ENCODE assay signal across 8 mouse cellular contexts in genomic region chr4:137681408-137682104, GRCm38 (mm10). TPM values are rescaled to one million over a fixed set of nuclear protein-coding genes. Genes with fewer than 3 reads are reported as not detected.
DNase-seq lines count a peak whose midpoint lies in the region; ATAC-seq lines count a peak whose summit lies in the region.

No protein-coding gene starts in this region.

- WGBS in embryonic facial prominence, embryonic 14.5 days, result 9% methylated on average over 22 of the region's 52 CpGs
- 5% methylated on average over 48 of the region's 52 CpGs for WGBS in intestine, embryonic 14.5 days
- 5% methylated on average over 52 of the region's 52 CpGs for WGBS in neural tube, embryonic 12.5 days

- intact Hi-C loops in left cerebral cortex, postnatal 10 days (cut with DNase I), result loop anchor here (2.0 kb wide), 1 partner anchor 41 kb away; no protein-coding TSS in a partner anchor

- H3K4me2 ChIP-seq in embryonic facial prominence, embryonic 14.5 days (ENCODE audit: low read depth, low read length), result peak overlapping the region; percentile 67
- H3K4me2 ChIP-seq in intestine, embryonic 14.5 days (ENCODE audit: low read length), result peak overlapping the region; percentile 53
- peak overlapping the region; percentile 71 for H3K4me2 ChIP-seq in neural tube, embryonic 12.5 days (replicated peaks)

- peak overlapping the region; percentile 49 for H3K9ac ChIP-seq in embryonic facial prominence, embryonic 14.5 days (ENCODE audit: low read depth, low read length)
- H3K9ac ChIP-seq in intestine, embryonic 14.5 days (ENCODE audit: low read length), result 0 out of 2 replicates have a peak overlapping the region, but pooled peaks have one; percentile 7
- H3K9ac ChIP-seq in neural tube, embryonic 12.5 days, result peak overlapping the region; percentile 38

- peak; percentile 32 for DNase-seq in thymus, postnatal 4 days
- DNase-seq in thymus, postnatal 0 days (ENCODE audit: low spot score), result no peak
- no peak for DNase-seq in embryonic facial prominence, embryonic 14.5 days (ENCODE audit: low spot score)
- no peak for DNase-seq in intestine, embryonic 14.5 days (ENCODE audit: low spot score)
- DNase-seq in left cerebral cortex, postnatal 10 days (ENCODE audit: extremely low spot score in 1 of 2, low spot score in 2 of 2), result peak; percentile 78 to 88
- DNase-seq in spleen, adult 12 weeks (ENCODE audit: low spot score), result no peak

- H3K4me1 ChIP-seq in embryonic facial prominence, embryonic 14.5 days (ENCODE audit: control insufficient read depth, insufficient read depth, low read length), result peaks cover 4% of the 10 kb centered on the region
- H3K4me1 ChIP-seq in intestine, embryonic 14.5 days (replicated peaks; ENCODE audit: control insufficient read depth, insufficient read depth, low read length), result peaks cover 4% of the 10 kb centered on the region; the same call in 1 of the 2 replicates
- H3K4me1 ChIP-seq in neural tube, embryonic 12.5 days, result peaks cover 35% of the 10 kb centered on the region

- peaks cover 47% of the 10 kb centered on the region for H3K27me3 ChIP-seq in embryonic facial prominence, embryonic 14.5 days (replicated peaks; ENCODE audit: control insufficient read depth, insufficient read depth, low read length)
- peaks cover 31% of the 10 kb centered on the region for H3K27me3 ChIP-seq in intestine, embryonic 14.5 days (replicated peaks; ENCODE audit: control insufficient read depth, insufficient read depth, low read length)
- peaks cover 52% of the 10 kb centered on the region for H3K27me3 ChIP-seq in neural tube, embryonic 12.5 days (replicated peaks)

- H3K27ac ChIP-seq in embryonic facial prominence, embryonic 14.5 days (replicated peaks; ENCODE audit: low read depth, low read length), result no peak overlapping the region
- no peak overlapping the region for H3K27ac ChIP-seq in intestine, embryonic 14.5 days (ENCODE audit: low read depth)
- H3K27ac ChIP-seq in neural tube, embryonic 12.5 days, result no peak overlapping the region

- no peaks in the 10 kb centered on the region for H3K9me3 ChIP-seq in embryonic facial prominence, embryonic 14.5 days (ENCODE audit: control insufficient read depth, low read length)
- no peaks in the 10 kb centered on the region for H3K9me3 ChIP-seq in intestine, embryonic 14.5 days (ENCODE audit: control insufficient read depth, low read length)
- no peaks in the 10 kb centered on the region for H3K9me3 ChIP-seq in neural tube, embryonic 12.5 days

- no peaks in the 10 kb centered on the region for H3K36me3 ChIP-seq in embryonic facial prominence, embryonic 14.5 days (ENCODE audit: control insufficient read depth, insufficient read depth, low read length)
- H3K36me3 ChIP-seq in intestine, embryonic 14.5 days (ENCODE audit: control insufficient read depth, insufficient read depth, low read length), result no peaks in the 10 kb centered on the region
- H3K36me3 ChIP-seq in neural tube, embryonic 12.5 days, result no peaks in the 10 kb centered on the region

- ATAC-seq in embryonic facial prominence, embryonic 14.5 days (ENCODE audit: low read depth), result peak; percentile 22; the same call in 1 of the 2 replicates
- no peak for ATAC-seq in intestine, embryonic 14.5 days (replicated peaks; ENCODE audit: low FRiP score, low TSS enrichment, low read depth)
- ATAC-seq in neural tube, embryonic 12.5 days (ENCODE audit: low FRiP score, low read depth), result peak; percentile 51
- ATAC-seq in activated CD4-positive, CD25-positive, alpha-beta regulatory T cell, adult 4 months, result no peak

- H3K4me3 ChIP-seq in embryonic facial prominence, embryonic 14.5 days (ENCODE audit: low read depth, low read length), result peak overlapping the region; percentile 38
- peak overlapping the region; percentile 24 for H3K4me3 ChIP-seq in intestine, embryonic 14.5 days (ENCODE audit: low read depth, low read length)
- peak overlapping the region; percentile 31 for H3K4me3 ChIP-seq in neural tube, embryonic 12.5 days

RNA-seq across cellular contexts. Expression of gene Rap1gap, which starts 17.0 kb away (rescaled TPM):
- 5.5 TPM in 2 replicates for polyA plus RNA-seq in thymus, postnatal 0 days (2015; fragmentation: Nextera tagmentation; extraction: Ambion mirVana)
- 17.1 and 18.4 TPM in 2 replicates for polyA plus RNA-seq in embryonic facial prominence, embryonic 14.5 days (2014; fragmentation: Nextera tagmentation; extraction: Ambion mirVana)
- polyA plus RNA-seq in intestine, embryonic 14.5 days (2014; fragmentation: Nextera tagmentation; extraction: Ambion mirVana), result 11.2 and 15.6 TPM in 2 replicates
- 100 to 1,000 TPM; 228 to 242 TPM for total RNA-seq in left cerebral cortex, postnatal 10 days (2021)
- polyA plus RNA-seq in neural tube, embryonic 12.5 days (2016; fragmentation: Nextera tagmentation; extraction: Ambion mirVana), result 18.3 and 24.7 TPM in 2 replicates
- polyA plus RNA-seq in activated CD4-positive, CD25-positive, alpha-beta regulatory T cell, adult 4 months (2017; shearing (Covaris generic)), result under 1 TPM in 1 of 2 experiments, not detected in 1; 0.53 TPM

Comparison
In these comparisons a context has a peak if more than half of its experiments do, and no peak if none do; other contexts are left out.
1. DNase-seq: peak in thymus, postnatal 4 days (single experiment) and left cerebral cortex, postnatal 10 days (2 of 2); none in thymus, postnatal 0 days (single experiment), embryonic facial prominence, embryonic 14.5 days (single experiment), intestine, embryonic 14.5 days (single experiment) and spleen, adult 12 weeks (single experiment).
2. ATAC-seq: peak in embryonic facial prominence, embryonic 14.5 days (single experiment) and neural tube, embryonic 12.5 days (single experiment); none in intestine, embryonic 14.5 days (single experiment) and activated CD4-positive, CD25-positive, alpha-beta regulatory T cell, adult 4 months (single experiment).
3. Peak in every context shown above with its lines, with median percentiles within 50 percentile points of each other: H3K4me2 ChIP-seq, H3K4me3 ChIP-seq and H3K9ac ChIP-seq.